Mouse (Mus musculus) urinary bladder, adult 18-20 months (tissue): Measurements from ENCODE around the gene Lrrtm3.

Experiments
- DNase-seq, 2 experiments: peaks; one replicate each; pipeline ENCODE4 v3.0.0; 2022; ENCODE audit warnings: low spot score in 2 of 2, mixed read lengths in 2 of 2

Gene Lrrtm3

DNA sequence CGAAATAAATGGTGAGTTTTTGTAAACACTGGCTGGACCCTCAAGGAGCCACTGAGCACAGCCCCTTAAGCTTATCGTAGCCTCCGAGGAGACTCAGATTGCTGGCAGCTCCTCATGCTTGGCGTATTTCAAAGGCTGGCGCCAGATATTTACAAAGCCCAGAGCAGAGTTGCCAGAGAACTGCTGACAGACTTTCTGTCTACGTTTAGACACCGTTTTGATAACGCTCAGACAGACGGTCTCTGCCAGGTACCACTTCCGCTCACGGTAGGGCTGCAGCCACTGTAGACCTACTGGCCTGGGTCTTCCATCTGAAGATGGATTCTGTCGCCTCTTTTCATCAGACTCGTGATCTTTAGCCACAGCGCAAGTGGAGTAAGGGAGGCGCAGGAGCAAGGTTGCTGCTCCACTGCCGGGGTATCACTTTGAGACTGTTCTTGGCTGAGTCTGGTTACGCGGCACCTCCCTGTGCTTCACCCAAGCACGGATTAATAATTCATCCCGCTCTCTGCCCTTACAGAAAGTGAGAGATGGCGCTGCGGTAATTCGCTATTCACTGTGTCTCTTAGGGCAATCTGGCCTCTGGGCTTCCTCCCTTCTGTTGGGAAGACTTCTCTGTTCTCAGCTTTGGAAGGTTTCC is 203.5 kb downstream of the Lrrtm3 start:
- no peak for DNase-seq

GRCm38 (mm10) chr10:63880462-63880903 is 209.6 kb downstream of the Lrrtm3 start:
- peak in 1 of 2 experiments; percentile 28 for DNase-seq
